Mouse (Mus musculus) spleen, adult 2 months (tissue): ENCODE data around the gene Slc37a1.

ENCODE experiments used
- CTCF ChIP-seq: fragments of 200-500 bp; IDR thresholded peaks from 2 replicates; pipeline ENCODE4 v1.5.1; 2011; ENCODE audit warnings: mild to moderate bottlenecking, inconsistent platforms; ENCODE audit not compliant: insufficient read depth, insufficient read length, insufficient replicate concordance; ENCODE audit errors: extremely low read depth
- POLR2A ChIP-seq: fragments of 200-500 bp; IDR thresholded peaks from 2 replicates; pipeline ENCODE4 v1.6.1; 2011; ENCODE audit warnings: low read depth, low read length, inconsistent platforms

DNA sequence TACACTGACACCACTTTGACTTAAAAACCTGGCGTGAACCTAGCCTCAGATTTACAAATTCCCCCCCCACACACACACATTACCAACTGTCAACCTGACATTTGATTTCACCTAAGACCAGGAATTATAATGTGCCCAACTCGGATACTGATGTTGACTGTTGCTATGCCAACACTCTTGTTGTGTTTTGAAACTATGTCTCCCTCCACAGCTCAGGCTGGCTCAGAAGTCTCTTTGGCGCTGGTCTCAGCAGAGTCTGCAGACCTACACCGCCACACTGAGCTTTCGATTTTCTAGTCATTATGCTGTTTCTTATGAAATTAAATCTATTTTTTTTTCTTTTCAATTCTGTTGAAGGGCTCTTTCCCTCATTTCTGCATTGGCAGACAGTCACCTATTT lies 23.9 kb upstream of the Slc37a1 start:
- TF ChIP-seq CTCF (no peak), POLR2A (no peak)
